Mouse (Mus musculus): ENCODE measurements around the gene Trappc2.

GRCm38 (mm10) chrX:166434812-166435211 is 5.6 kb upstream of the Trappc2 start:
- TF ChIP-seq EP300 (IDR thresholded peaks at IDR 0.05): no peak
- TF ChIP-seq CTCF (IDR thresholded peaks at IDR 0.05): no peak
